Mouse (Mus musculus) liver, embryonic 13.5 days (tissue): ENCODE data around the gene Mst1r. TPM values are rescaled to one million over a fixed set of nuclear protein-coding genes. Genes with fewer than 3 reads are reported as not detected.

Experiments
- ATAC-seq: fragments of 200-750 bp; cut with Nextera tagmentation; 2 replicates; pipeline ENCODE4 v1.8.0; 2017; ENCODE audit warnings: low read depth, mild to moderate bottlenecking, moderate number of reproducible peaks, moderate library complexity
- DNase-seq: peaks from one replicate; pipeline ENCODE4 v3.0.0; 2022
- H3K27ac ChIP-seq: fragments of 300-500 bp; sonication (generic); 2 replicates; pipeline ENCODE4 v1.5.1; 2015; ENCODE audit warnings: moderate library complexity, mild to moderate bottlenecking, inconsistent platforms
- H3K27me3 ChIP-seq: fragments of 300-500 bp; sonication (generic); 2 replicates; pipeline ENCODE4 v1.6.1; 2015; ENCODE audit warnings: mild to moderate bottlenecking, inconsistent platforms
- H3K36me3 ChIP-seq: fragments of 300-500 bp; sonication (generic); 2 replicates; pipeline ENCODE4 v1.6.1; 2015; ENCODE audit warnings: mild to moderate bottlenecking, inconsistent platforms
- H3K4me1 ChIP-seq: fragments of 300-500 bp; sonication (generic); replicated peaks from 2 replicates; pipeline ENCODE4 v1.6.1; 2015; ENCODE audit warnings: inconsistent platforms
- H3K4me2 ChIP-seq: fragments of 300-500 bp; sonication (generic); 2 replicates; pipeline ENCODE4 v1.6.1; 2015; ENCODE audit warnings: inconsistent platforms, mild to moderate bottlenecking, moderate library complexity
- H3K4me3 ChIP-seq: fragments of 300-500 bp; sonication (generic); replicated peaks from 2 replicates; pipeline ENCODE4 v1.5.1; 2015; ENCODE audit warnings: mild to moderate bottlenecking, inconsistent platforms
- H3K9ac ChIP-seq: fragments of 300-500 bp; sonication (generic); 2 replicates; pipeline ENCODE4 v1.6.1; 2015; ENCODE audit warnings: mild to moderate bottlenecking, inconsistent platforms
- H3K9me3 ChIP-seq: fragments of 300-500 bp; sonication (generic); replicated peaks from 2 replicates; pipeline ENCODE4 v1.6.1; 2016; ENCODE audit warnings: inconsistent platforms
- WGBS: fragments of 180-500 bp; shearing (Covaris S2); methylation state at CpG from one replicate; pipeline ENCODE4 v1.1.7; 2015; ENCODE audit not compliant: insufficient replicate concordance; 5-methylcytosine and 5-hydroxymethylcytosine counted together
- polyA plus RNA-seq: library from polyadenylated mRNA; unstranded; fragments of >200 nt; fragmentation: Nextera tagmentation; extraction: Ambion mirVana; gene quantifications from 2 replicates; pipeline ENCODE4 v1.2.1, GENCODE M21; 2015

Gene Mst1r
- polyA plus RNA-seq, 1 experiment from 2014 or later: 0.71 TPM

GRCm38 (mm10) chr9:107960928-107961327 lies 54.3 kb downstream of the Mst1r start:
- Histone ChIP-seq H3K9ac (no peak overlapping the region), H3K4me2 (no peak overlapping the region), H3K9me3 (no peaks in the 10 kb centered on the region), H3K4me1 (peaks cover 15% of the 10 kb centered on the region), H3K27ac (no peak overlapping the region), H3K36me3 (peaks cover 96% of the 10 kb centered on the region), H3K4me3 (no peak overlapping the region), H3K27me3 (no peaks in the 10 kb centered on the region)
- no peak for DNase-seq
- WGBS: 62% methylated on average over 4 of the region's 4 CpGs
- ATAC-seq: no peak

GRCm38 (mm10) chr9:107961351-107961762 lies 54.7 kb downstream of the Mst1r start:
- Histone ChIP-seq H3K27me3 (no peaks in the 10 kb centered on the region), H3K36me3 (peaks cover 94% of the 10 kb centered on the region), H3K27ac (0 out of 2 replicates have a peak overlapping the region, but pooled peaks have one; percentile 25), H3K4me1 (peaks cover 17% of the 10 kb centered on the region), H3K9ac (no peak overlapping the region), H3K4me2 (no peak overlapping the region), H3K9me3 (no peaks in the 10 kb centered on the region), H3K4me3 (no peak overlapping the region)
- 89% methylated on average over 10 of the region's 10 CpGs for WGBS
- no peak for DNase-seq
- ATAC-seq: no peak

- Histone ChIP-seq H3K27ac (peak overlapping the region; percentile 25; the same call in 1 of the 2 replicates), H3K4me2 (no peak overlapping the region), H3K27me3 (no peaks in the 10 kb centered on the region), H3K4me3 (no peak overlapping the region), H3K4me1 (peaks cover 17% of the 10 kb centered on the region), H3K36me3 (peaks cover 89% of the 10 kb centered on the region), H3K9ac (no peak overlapping the region), H3K9me3 (no peaks in the 10 kb centered on the region)
- ATAC-seq (no peak), DNase-seq (no peak)
- 68% methylated on average over 5 of the region's 5 CpGs for WGBS
Measured at GRCm38 (mm10) chr9:107961881-107962280, 55.2 kb downstream of the Mst1r start.

GRCm38 (mm10) chr9:107962916-107963315 lies 56.2 kb downstream of the Mst1r start:
- WGBS: 86% methylated on average over 9 of the region's 9 CpGs
- Histone ChIP-seq H3K4me1 (peaks cover 22% of the 10 kb centered on the region), H3K9me3 (no peaks in the 10 kb centered on the region), H3K9ac (no peak overlapping the region), H3K27ac (no peak overlapping the region; the same call in 1 of the 2 replicates), H3K4me2 (no peak overlapping the region), H3K27me3 (no peaks in the 10 kb centered on the region), H3K4me3 (no peak overlapping the region), H3K36me3 (peaks cover 84% of the 10 kb centered on the region)
- DNase-seq (no peak), ATAC-seq (no peak)

GRCm38 (mm10) chr9:107963700-107964099 lies 57.0 kb downstream of the Mst1r start:
- peaks cover 83% of the 10 kb centered on the region for H3K36me3 ChIP-seq

GRCm38 (mm10) chr9:107964681-107965080 lies 58.0 kb downstream of the Mst1r start:
- DNase-seq: no peak
- no peak overlapping the region for H3K9ac ChIP-seq
- H3K36me3 ChIP-seq: peaks cover 83% of the 10 kb centered on the region
- H3K9me3 ChIP-seq: no peaks in the 10 kb centered on the region
- H3K4me2 ChIP-seq: no peak overlapping the region
- H3K27me3 ChIP-seq: no peaks in the 10 kb centered on the region
- peaks cover 22% of the 10 kb centered on the region for H3K4me1 ChIP-seq
- ATAC-seq: no peak
- H3K4me3 ChIP-seq: no peak overlapping the region
- 89% methylated on average over 9 of the region's 9 CpGs for WGBS
- H3K27ac ChIP-seq: peak overlapping the region; percentile 71

More at GRCm38 (mm10) chr9:107963700-107964099, 57.0 kb downstream of the Mst1r start:
- peaks cover 22% of the 10 kb centered on the region for H3K4me1 ChIP-seq
- no peak overlapping the region for H3K4me3 ChIP-seq
- peak; percentile 66 for ATAC-seq
- H3K9me3 ChIP-seq: no peaks in the 10 kb centered on the region
- DNase-seq: peak; percentile 61
- WGBS: 9% methylated on average over 5 of the region's 5 CpGs
- peak overlapping the region; percentile 71 for H3K27ac ChIP-seq
- H3K4me2 ChIP-seq: no peak overlapping the region
- H3K27me3 ChIP-seq: no peaks in the 10 kb centered on the region
- H3K9ac ChIP-seq: peak overlapping the region; percentile 28; the same call in 1 of the 2 replicates

- no peak overlapping the region for H3K9ac ChIP-seq
- H3K27ac ChIP-seq: peak overlapping the region; percentile 37; the same call in 1 of the 2 replicates
- no peak for DNase-seq
- H3K27me3 ChIP-seq: no peaks in the 10 kb centered on the region
- H3K9me3 ChIP-seq: no peaks in the 10 kb centered on the region
- WGBS: 62% methylated on average over 10 of the region's 10 CpGs
- peaks cover 79% of the 10 kb centered on the region for H3K36me3 ChIP-seq
- H3K4me3 ChIP-seq: no peak overlapping the region
- ATAC-seq: no peak
- no peak overlapping the region for H3K4me2 ChIP-seq
- H3K4me1 ChIP-seq: peaks cover 36% of the 10 kb centered on the region
Measured at GRCm38 (mm10) chr9:107966676-107967075, 60.0 kb downstream of the Mst1r start.

GRCm38 (mm10) chr9:107967437-107967836 lies 60.8 kb downstream of the Mst1r start:
- no peak for ATAC-seq
- H3K36me3 ChIP-seq: peaks cover 71% of the 10 kb centered on the region
- H3K4me2 ChIP-seq: no peak overlapping the region
- whole genome bisulfite sequencing: 78% methylated on average over 6 of the region's 6 CpGs
- DNase-seq: no peak
- no peaks in the 10 kb centered on the region for H3K9me3 ChIP-seq
- peaks cover 43% of the 10 kb centered on the region for H3K4me1 ChIP-seq
- no peak overlapping the region for H3K27ac ChIP-seq
- no peak overlapping the region for H3K9ac ChIP-seq
- no peak overlapping the region for H3K4me3 ChIP-seq
- no peaks in the 10 kb centered on the region for H3K27me3 ChIP-seq

- Histone ChIP-seq H3K27ac (0 out of 2 replicates have a peak overlapping the region, but pooled peaks have one; percentile 98), H3K36me3 (peaks cover 60% of the 10 kb centered on the region)
- no peak for ATAC-seq
Measured at GRCm38 (mm10) chr9:107968531-107968930, 61.9 kb downstream of the Mst1r start.

More at GRCm38 (mm10) chr9:107968531-107968930, 61.9 kb downstream of the Mst1r start:
- 84% methylated on average over 7 of the region's 7 CpGs for WGBS
- Histone ChIP-seq H3K9me3 (no peaks in the 10 kb centered on the region), H3K4me3 (no peak overlapping the region), H3K4me2 (no peak overlapping the region), H3K27me3 (no peaks in the 10 kb centered on the region), H3K4me1 (peaks cover 54% of the 10 kb centered on the region), H3K9ac (no peak overlapping the region; the same call in 1 of the 2 replicates)
- DNase-seq: no peak

Other genes with a start within 250 kb of the Mst1r start
- 5.4 and 5.9 TPM in 2 replicates for gene Slc38a3, start 237.3 kb upstream of the Mst1r start, polyA plus RNA-seq
- gene Gnat1, start 227.2 kb upstream of the Mst1r start, polyA plus RNA-seq: 1.1 and 1.5 TPM in 2 replicates
- gene Sema3f, start 196.4 kb upstream of the Mst1r start, polyA plus RNA-seq: 0.93 and 1.0 TPM in 2 replicates
- gene Rbm5, start 135.9 kb upstream of the Mst1r start, polyA plus RNA-seq: 64.7 and 75.5 TPM in 2 replicates
- 30.4 and 36.2 TPM in 2 replicates for gene Rbm6, start 33.6 kb upstream of the Mst1r start, polyA plus RNA-seq
- gene Mon1a, start 18.7 kb upstream of the Mst1r start, polyA plus RNA-seq: 5.6 and 5.8 TPM in 2 replicates
- not detected in 2 replicates for gene Actl11, start 21.6 kb downstream of the Mst1r start, polyA plus RNA-seq
- 0.13 and 0.28 TPM in 2 replicates for gene Camkv, start 28.8 kb downstream of the Mst1r start, polyA plus RNA-seq
- 17.3 and 18.9 TPM in 2 replicates for gene Traip, start 43.3 kb downstream of the Mst1r start, polyA plus RNA-seq
- 56.5 and 56.9 TPM in 2 replicates for gene Uba7, start 68.6 kb downstream of the Mst1r start, polyA plus RNA-seq
- gene Gm20661, start 76.2 kb downstream of the Mst1r start, polyA plus RNA-seq: 0.53 and 0.56 TPM in 2 replicates
- gene Inka1, start 79.0 kb downstream of the Mst1r start, polyA plus RNA-seq: 55.7 and 60.5 TPM in 2 replicates
- gene Cdhr4, start 85.6 kb downstream of the Mst1r start, polyA plus RNA-seq: 1.1 and 1.2 TPM in 2 replicates
- 0.44 and 0.48 TPM in 2 replicates for gene Gm20662, start 89.5 kb downstream of the Mst1r start, polyA plus RNA-seq
- 29.3 and 30.9 TPM in 2 replicates for gene Ip6k1, start 95.6 kb downstream of the Mst1r start, polyA plus RNA-seq
- 21.0 TPM in 2 replicates for gene Gmppb, start 142.4 kb downstream of the Mst1r start, polyA plus RNA-seq
- 1.2 and 1.4 TPM in 2 replicates for gene Amigo3, start 146.3 kb downstream of the Mst1r start, polyA plus RNA-seq
- gene Mst1, start 173.6 kb downstream of the Mst1r start, polyA plus RNA-seq: 15.5 and 18.6 TPM in 2 replicates
- 80.8 and 88.0 TPM in 2 replicates for gene Rnf123, start 176.5 kb downstream of the Mst1r start, polyA plus RNA-seq
- gene Apeh, start 187.7 kb downstream of the Mst1r start, polyA plus RNA-seq: 176 and 195 TPM in 2 replicates